Comparison of ENCODE assay signal across 8 mouse cellular contexts in the genomic region with DNA sequence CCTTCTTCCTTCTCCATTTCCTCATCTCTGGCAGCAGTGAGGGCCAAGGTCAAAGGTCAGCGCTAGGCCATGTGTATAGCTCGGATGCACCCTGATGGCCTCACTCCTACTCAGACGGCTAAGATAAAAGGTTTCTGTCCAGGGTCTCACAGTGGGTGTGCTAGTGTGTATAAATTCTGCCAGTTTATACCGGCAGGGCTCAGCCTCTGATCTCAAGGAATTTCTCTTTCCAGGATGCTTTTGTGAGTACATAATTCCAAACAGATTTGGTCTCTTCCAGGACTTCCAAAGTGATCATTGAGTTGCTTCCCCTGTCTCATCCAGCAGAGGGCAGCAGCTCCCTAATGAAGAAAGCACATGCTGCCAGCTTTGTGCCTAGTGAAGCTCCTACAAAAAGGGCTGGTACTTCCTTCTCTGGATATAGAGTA. TPM values are rescaled to one million over a fixed set of nuclear protein-coding genes. Genes with fewer than 3 reads are reported as not detected.
A peak's percentile ranks its signal among the peaks of the same experiment; 100 is the strongest.
DNase-seq lines count a peak whose midpoint lies in the region; ATAC-seq lines count a peak whose summit lies in the region.
"Had no signal": no experiment of that assay in that cellular context is flagged by ENCODE, and none has a peak within 500 bp of the region (broad histone marks: within the 10 kb centered on the region; RNA-seq: fewer than 3 reads in every experiment).

No protein-coding gene starts in this region.

- no peaks in the 10 kb centered on the region for H3K27me3 ChIP-seq in forebrain, embryonic 15.5 days
- no peaks in the 10 kb centered on the region for H3K27me3 ChIP-seq in hindbrain, embryonic 12.5 days

- ATAC-seq in forebrain, embryonic 15.5 days (replicated peaks), result peak; percentile 52; the same call in 1 of the 2 replicates
- ATAC-seq in hindbrain, embryonic 12.5 days (ENCODE audit: low FRiP score), result 0 out of 2 replicates have a peak, but pooled peaks have one; percentile 15

- peaks cover 10% of the 10 kb centered on the region for H3K36me3 ChIP-seq in forebrain, embryonic 15.5 days
- peaks cover 11% of the 10 kb centered on the region for H3K36me3 ChIP-seq in hindbrain, embryonic 12.5 days

- H3K27ac ChIP-seq in forebrain, embryonic 15.5 days (replicated peaks), result no peak overlapping the region
- H3K27ac ChIP-seq in hindbrain, embryonic 12.5 days, result no peak overlapping the region

- H3K4me3 ChIP-seq in forebrain, embryonic 15.5 days, result no peak overlapping the region
- no peak overlapping the region for H3K4me3 ChIP-seq in hindbrain, embryonic 12.5 days
- H3K4me3 ChIP-seq: myocyte had no signal

- no peak overlapping the region for H3K9ac ChIP-seq in forebrain, embryonic 15.5 days (replicated peaks)
- H3K9ac ChIP-seq in hindbrain, embryonic 12.5 days, result no peak overlapping the region

- H3K4me1 ChIP-seq in forebrain, embryonic 15.5 days, result peaks cover 39% of the 10 kb centered on the region
- peaks cover 36% of the 10 kb centered on the region for H3K4me1 ChIP-seq in hindbrain, embryonic 12.5 days

- DNase-seq in NIH3T3 (ENCODE audit: low read depth), result peak; percentile 93
- DNase-seq in cerebellum, adult 11-12 months, result peak; percentile 74
- peak; percentile 87 to 88 for DNase-seq in layer of hippocampus, postnatal 10 days (ENCODE audit: low spot score in 2 of 2)
- peak; percentile 90 for DNase-seq in lung, postnatal 36 days
- peak; percentile 66 for DNase-seq in skeletal muscle tissue, adult 2 months (ENCODE audit: low read depth, low spot score)

- WGBS in forebrain, embryonic 15.5 days, result 54% methylated on average over 4 of the region's 4 CpGs
- 26% methylated on average over 4 of the region's 4 CpGs for WGBS in hindbrain, embryonic 12.5 days

- H3K4me2 ChIP-seq in forebrain, embryonic 15.5 days (replicated peaks), result no peak overlapping the region
- no peak overlapping the region for H3K4me2 ChIP-seq in hindbrain, embryonic 12.5 days (replicated peaks)

- H3K9me3 ChIP-seq in forebrain, embryonic 15.5 days, result no peaks in the 10 kb centered on the region
- H3K9me3 ChIP-seq in hindbrain, embryonic 12.5 days (replicated peaks), result no peaks in the 10 kb centered on the region

RNA-seq across cellular contexts. Expression of gene Ppp2r2d, which starts 5.3 kb away (rescaled TPM):
- polyA plus RNA-seq in forebrain, embryonic 15.5 days (2015; fragmentation: Nextera tagmentation; extraction: Ambion mirVana), result 71.3 and 73.4 TPM in 2 replicates
- polyA plus RNA-seq in hindbrain, embryonic 12.5 days (2016; fragmentation: Nextera tagmentation; extraction: Ambion mirVana), result 69.8 and 70.2 TPM in 2 replicates
- total RNA-seq in layer of hippocampus, postnatal 10 days (2021), result 10 to 100 TPM; 93.4 to 95.9 TPM

RNA-seq across cellular contexts. Expression of gene Mapk1ip1, which starts 5.5 kb away (rescaled TPM):
- polyA plus RNA-seq in forebrain, embryonic 15.5 days (2015; fragmentation: Nextera tagmentation; extraction: Ambion mirVana), result 31.6 and 34.2 TPM in 2 replicates
- polyA plus RNA-seq in hindbrain, embryonic 12.5 days (2016; fragmentation: Nextera tagmentation; extraction: Ambion mirVana), result 16.3 and 16.7 TPM in 2 replicates
- 10 to 100 TPM; 38.5 to 38.6 TPM for total RNA-seq in layer of hippocampus, postnatal 10 days (2021)
